Mouse (Mus musculus) forebrain, embryonic 14.5 days (tissue): ENCODE data around the gene Slc38a8. TPM values are rescaled to one million over a fixed set of nuclear protein-coding genes. Genes with fewer than 3 reads are reported as not detected.

Experiments
- ATAC-seq: fragments of 200-750 bp; cut with Nextera tagmentation; 2 replicates; pipeline ENCODE4 v1.8.0; 2017; ENCODE audit warnings: mild to moderate bottlenecking, moderate library complexity
- DNase-seq: peaks from one replicate; pipeline ENCODE4 v3.0.0-alpha.2; 2015; ENCODE audit warnings: low spot score
- H3K27ac ChIP-seq: fragments of 300-500 bp; sonication (generic); 2 replicates; pipeline ENCODE4 v1.5.1; 2014; ENCODE audit warnings: low read depth, mild to moderate bottlenecking, control low read depth, low read length, moderate library complexity
- H3K27me3 ChIP-seq: fragments of 300-500 bp; sonication (generic); replicated peaks from 2 replicates; pipeline ENCODE4 v1.6.1; 2014; ENCODE audit warnings: low read length, control low read depth, mixed read lengths; ENCODE audit not compliant: control insufficient read depth, insufficient read depth
- H3K36me3 ChIP-seq: fragments of 300-500 bp; sonication (generic); 2 replicates; pipeline ENCODE4 v1.6.1; 2014; ENCODE audit warnings: low read length, control low read depth; ENCODE audit not compliant: control insufficient read depth, insufficient read depth
- H3K4me1 ChIP-seq: fragments of 300-500 bp; sonication (generic); 2 replicates; pipeline ENCODE4 v1.6.1; 2014; ENCODE audit warnings: antibody characterized with exemption, low read length, control low read depth; ENCODE audit not compliant: control insufficient read depth, insufficient read depth
- H3K4me2 ChIP-seq: fragments of 300-500 bp; sonication (generic); 2 replicates; pipeline ENCODE4 v1.6.1; 2014; ENCODE audit warnings: mild to moderate bottlenecking, control low read depth, low read length
- H3K4me3 ChIP-seq: fragments of 300-500 bp; sonication (generic); 2 replicates; pipeline ENCODE4 v1.5.1; 2014; ENCODE audit warnings: low read depth, low read length, control low read depth
- H3K9ac ChIP-seq: fragments of 300-500 bp; sonication (generic); 2 replicates; pipeline ENCODE4 v1.6.1; 2014; ENCODE audit warnings: mild to moderate bottlenecking, low read length, control low read depth, moderate library complexity
- H3K9me3 ChIP-seq: fragments of 300-500 bp; sonication (generic); replicated peaks from 2 replicates; pipeline ENCODE4 v1.6.1; 2016; ENCODE audit warnings: low read length, control low read depth, mixed read lengths; ENCODE audit not compliant: control insufficient read depth
- WGBS: fragments of 180-500 bp; shearing (Covaris S2); extraction: QIAGEN DNeasy Blood & Tissue Kit; methylation state at CpG from one replicate; pipeline ENCODE4 v1.1.7; 2014; 5-methylcytosine and 5-hydroxymethylcytosine counted together
- polyA plus RNA-seq: library from polyadenylated mRNA; unstranded; fragments of >200 nt; fragmentation: Nextera tagmentation; extraction: Ambion mirVana; gene quantifications from 2 replicates; pipeline ENCODE4 v1.2.1, GENCODE M21; 2014

The Slc38a8 gene
- not detected in 2 replicates for polyA plus RNA-seq

DNA sequence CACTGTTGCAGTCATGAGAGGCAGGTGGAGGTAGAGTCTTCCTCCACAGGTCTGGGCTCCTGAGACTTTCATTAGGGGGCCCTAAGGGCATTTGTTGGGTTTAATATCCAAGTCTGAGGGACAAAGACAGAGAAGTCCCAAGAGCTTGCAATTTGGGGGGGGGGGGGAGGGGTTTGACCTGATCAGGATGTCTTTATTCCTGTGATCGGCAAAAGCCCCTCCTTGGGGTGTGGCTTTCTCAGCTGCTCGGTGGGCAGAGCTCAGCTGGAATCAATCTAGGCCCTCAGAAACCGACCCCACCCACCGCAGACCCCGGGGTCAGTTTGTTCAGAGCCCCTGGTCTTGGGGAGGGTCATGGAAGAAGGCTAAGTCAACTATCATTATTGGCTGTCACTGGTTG, at the start of gene Slc38a8:
Gene Slc38a8 (minus strand): TSS at position 101 of the 400 bp plus-strand sequence.
- no peaks in the 10 kb centered on the region for H3K27me3 ChIP-seq
- H3K9me3 ChIP-seq, result no peaks in the 10 kb centered on the region
- WGBS, result 64% methylated on average over 5 of the region's 5 CpGs
- no peak within 1 kb of the TSS for H3K4me3 ChIP-seq
- DNase-seq (no peak), ATAC-seq (no peak)
- H3K27ac ChIP-seq, result no peak within 1 kb of the TSS
- no peak within 1 kb of the TSS for H3K9ac ChIP-seq
- peaks cover 5% of the 10 kb centered on the region; the same call in 1 of the 2 replicates for H3K4me1 ChIP-seq
- H3K4me2 ChIP-seq, result no peak within 1 kb of the TSS
- 0 out of 2 replicates have a peak, but pooled peaks cover 6% of the 10 kb centered on the region for H3K36me3 ChIP-seq

DNA sequence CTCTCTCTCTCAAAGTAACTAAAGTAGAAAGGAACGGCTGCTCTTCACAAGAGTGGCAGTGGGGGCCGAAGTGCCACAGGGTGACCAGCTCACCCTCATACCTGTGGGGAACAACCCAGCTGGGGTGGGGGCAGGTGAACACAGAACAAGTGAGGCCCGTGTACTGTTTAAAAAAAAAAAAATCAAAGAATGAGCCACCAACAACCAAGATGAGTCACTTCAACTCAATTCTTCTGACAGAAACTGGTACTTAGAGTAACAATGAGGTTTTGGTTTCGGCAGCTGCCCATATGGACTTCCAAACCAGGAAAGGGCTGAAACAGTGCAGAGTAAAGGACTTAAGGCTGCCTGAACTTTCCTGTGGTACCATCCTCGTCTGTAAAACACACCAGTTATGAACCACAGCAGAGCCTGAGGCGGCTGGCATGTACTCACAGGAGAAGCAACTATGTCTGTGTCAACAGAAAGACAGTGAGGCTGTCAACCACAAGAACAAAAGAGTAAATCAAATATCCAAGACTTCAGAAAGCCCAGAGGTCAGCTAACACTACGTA, 47.1 kb upstream of the Slc38a8 start:
- ATAC-seq (no peak), DNase-seq (no peak)
- Histone ChIP-seq H3K36me3 (peaks cover 37% of the 10 kb centered on the region), H3K4me2 (no peak overlapping the region), H3K27me3 (no peaks in the 10 kb centered on the region), H3K9me3 (no peaks in the 10 kb centered on the region), H3K4me1 (no peaks in the 10 kb centered on the region), H3K4me3 (no peak overlapping the region), H3K27ac (no peak overlapping the region), H3K9ac (no peak overlapping the region)
- WGBS, result 86% methylated on average over 7 of the region's 7 CpGs

DNA sequence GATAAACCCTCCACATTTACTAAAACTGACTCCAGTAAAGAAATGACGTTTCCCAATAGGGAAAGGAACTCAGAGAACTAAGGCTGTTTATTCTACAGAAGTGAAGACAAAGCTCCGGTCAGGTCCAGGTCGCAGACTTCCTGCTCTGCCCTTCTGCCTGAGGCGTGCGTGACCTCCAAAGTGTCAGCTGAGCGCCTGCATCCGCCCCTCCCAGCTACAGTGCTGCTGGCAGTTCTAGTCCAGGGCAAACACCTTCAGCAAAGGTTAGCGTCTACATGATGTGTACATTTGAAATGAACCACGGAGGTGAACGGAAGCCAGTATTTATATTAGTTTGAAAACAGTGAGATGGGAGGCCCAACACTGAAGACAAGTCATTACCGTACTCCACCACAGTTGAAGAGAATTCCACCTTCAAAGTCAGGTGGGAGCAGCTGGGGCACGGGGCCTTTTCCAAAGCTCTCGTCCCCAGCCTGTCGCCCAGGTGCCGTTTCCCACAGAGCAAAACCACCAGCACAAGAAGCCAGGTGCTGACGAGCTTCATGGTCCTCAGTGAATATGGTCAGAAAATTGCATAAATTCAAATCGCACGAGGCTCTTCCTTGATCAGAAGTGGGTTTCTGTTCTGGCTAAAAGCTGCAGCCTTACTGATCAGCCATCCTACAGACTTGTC, 45.7 kb upstream of the Slc38a8 start:
- Histone ChIP-seq H3K4me2 (no peak overlapping the region), H3K27me3 (no peaks in the 10 kb centered on the region), H3K27ac (no peak overlapping the region), H3K4me3 (no peak overlapping the region), H3K9me3 (no peaks in the 10 kb centered on the region), H3K9ac (no peak overlapping the region), H3K36me3 (peaks cover 51% of the 10 kb centered on the region), H3K4me1 (no peaks in the 10 kb centered on the region)
- DNase-seq (no peak), ATAC-seq (no peak)
- WGBS, result 92% methylated on average over 18 of the region's 18 CpGs

DNA sequence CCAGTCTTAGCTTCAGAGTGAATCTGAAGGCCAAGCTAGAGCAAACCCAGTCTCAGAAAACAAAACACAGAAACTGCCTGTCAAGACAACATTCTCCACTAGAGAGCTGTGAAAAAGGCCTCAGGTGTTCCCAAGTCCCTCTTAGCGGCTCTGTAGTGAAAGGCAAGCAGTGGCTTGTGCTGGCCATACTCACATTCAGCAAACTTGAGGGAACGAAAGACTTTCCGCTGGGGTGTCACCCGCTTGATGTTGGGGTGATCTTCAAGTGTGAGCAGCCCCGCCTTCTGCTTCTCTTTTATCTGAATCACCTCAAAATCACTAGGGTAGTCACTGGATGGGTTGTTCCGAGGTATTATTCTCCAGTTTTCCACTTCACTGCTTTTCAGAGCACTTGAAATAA, 44.3 kb upstream of the Slc38a8 start:
- ATAC-seq (no peak), DNase-seq (no peak)
- Histone ChIP-seq H3K36me3 (peaks cover 64% of the 10 kb centered on the region), H3K9me3 (no peaks in the 10 kb centered on the region), H3K27me3 (no peaks in the 10 kb centered on the region), H3K4me2 (no peak overlapping the region), H3K27ac (no peak overlapping the region), H3K4me3 (no peak overlapping the region), H3K9ac (no peak overlapping the region), H3K4me1 (no peaks in the 10 kb centered on the region)
- WGBS, result 87% methylated on average over 6 of the region's 6 CpGs

DNA sequence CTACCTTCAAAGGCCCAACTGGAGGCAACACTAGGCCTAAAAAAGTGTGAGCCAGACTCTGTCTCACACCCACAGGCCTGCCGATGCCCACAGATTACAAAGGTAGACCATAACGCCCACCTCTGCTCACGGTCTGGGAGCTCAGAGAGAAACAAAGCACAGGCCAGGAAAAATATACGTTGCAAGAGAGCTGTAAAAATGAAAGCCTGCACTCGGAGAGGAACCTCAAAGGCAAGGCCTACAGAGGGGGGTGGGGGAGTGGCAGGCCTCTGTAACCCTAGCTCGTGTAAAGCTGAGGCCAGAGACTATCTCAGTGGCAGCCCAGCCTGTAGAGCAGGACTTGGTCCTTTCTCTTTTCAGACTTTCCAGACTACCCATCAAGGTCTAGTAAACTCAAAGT, 43.7 kb upstream of the Slc38a8 start:
- H3K4me2 ChIP-seq, result no peak overlapping the region
- DNase-seq, result no peak
- H3K9ac ChIP-seq, result no peak overlapping the region
- no peak for ATAC-seq
- peaks cover 70% of the 10 kb centered on the region for H3K36me3 ChIP-seq
- H3K4me3 ChIP-seq, result no peak overlapping the region
- no peak overlapping the region for H3K27ac ChIP-seq
- H3K9me3 ChIP-seq, result no peaks in the 10 kb centered on the region
- H3K27me3 ChIP-seq, result no peaks in the 10 kb centered on the region
- H3K4me1 ChIP-seq, result no peaks in the 10 kb centered on the region
- WGBS, result 83% methylated on average over 6 of the region's 6 CpGs

DNA sequence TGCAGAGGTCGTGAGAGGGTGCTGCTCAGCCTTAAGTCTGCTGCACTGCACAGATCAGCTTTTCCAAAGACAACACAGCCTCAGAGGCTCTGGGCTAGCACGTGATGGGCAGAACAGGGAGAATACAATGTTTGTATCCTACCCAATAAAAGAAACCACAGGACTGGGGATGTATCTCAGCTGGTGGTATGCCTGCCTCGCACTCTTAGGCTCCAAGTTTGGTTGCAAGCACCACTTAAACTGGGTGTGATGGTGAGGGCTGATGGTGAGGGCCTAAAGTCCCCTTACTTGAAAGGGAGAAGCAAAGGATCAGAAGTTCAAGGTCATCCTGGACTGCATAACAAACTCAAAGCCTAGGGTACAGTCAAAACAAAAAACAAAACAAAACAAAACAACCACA, 43.1 kb upstream of the Slc38a8 start:
- 89% methylated on average over 3 of the region's 3 CpGs for WGBS
- Histone ChIP-seq H3K9ac (no peak overlapping the region), H3K27me3 (no peaks in the 10 kb centered on the region), H3K9me3 (no peaks in the 10 kb centered on the region), H3K36me3 (peaks cover 76% of the 10 kb centered on the region), H3K4me3 (no peak overlapping the region), H3K4me1 (no peaks in the 10 kb centered on the region), H3K4me2 (no peak overlapping the region), H3K27ac (no peak overlapping the region)
- ATAC-seq (no peak), DNase-seq (no peak)

DNA sequence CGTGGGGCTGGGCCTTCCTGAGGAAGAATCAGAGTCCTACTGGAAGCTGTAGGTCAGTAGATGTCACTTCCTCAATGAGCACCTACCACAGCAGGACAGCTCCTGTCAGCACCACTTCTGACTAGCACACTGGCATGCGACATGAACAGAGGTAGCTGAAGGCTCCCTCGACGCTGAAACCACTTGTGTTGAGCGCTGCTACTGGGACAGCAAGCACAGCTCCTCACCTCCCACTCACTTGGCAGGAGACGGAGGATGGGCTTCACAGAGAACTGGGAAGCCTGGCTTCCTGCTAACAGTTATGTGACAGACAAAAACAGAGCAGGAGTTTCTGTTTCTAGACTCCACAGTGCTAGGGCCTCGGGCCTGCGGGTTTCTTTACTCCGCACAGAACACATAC, 30.5 kb upstream of the Slc38a8 start:
- 93% methylated on average over 9 of the region's 9 CpGs for WGBS
- Histone ChIP-seq H3K4me1 (no peaks in the 10 kb centered on the region), H3K9me3 (no peaks in the 10 kb centered on the region), H3K36me3 (peaks cover 97% of the 10 kb centered on the region), H3K27me3 (no peaks in the 10 kb centered on the region), H3K9ac (no peak overlapping the region), H3K4me2 (no peak overlapping the region), H3K27ac (no peak overlapping the region), H3K4me3 (no peak overlapping the region)
- no peak for ATAC-seq
- no peak for DNase-seq

DNA sequence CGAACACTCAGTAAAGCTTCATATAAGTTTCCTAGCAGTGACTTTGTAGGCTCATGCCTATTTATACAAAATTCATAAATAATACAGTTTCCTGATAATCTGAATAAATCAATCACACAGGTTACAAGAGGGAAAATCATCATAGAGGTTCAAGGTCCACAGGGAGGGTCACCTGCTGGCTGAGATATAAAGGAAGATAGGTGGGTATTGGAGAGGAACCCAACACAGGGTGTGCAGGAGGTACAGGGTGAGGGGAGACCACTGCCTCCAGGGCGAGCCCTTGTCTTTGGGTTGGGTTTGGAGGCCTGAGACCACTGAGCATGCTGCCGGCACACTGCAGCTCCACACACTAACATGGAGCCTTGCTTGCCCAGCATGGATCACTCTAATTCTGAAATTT, 29.9 kb upstream of the Slc38a8 start:
- 92% methylated on average over 3 of the region's 3 CpGs for WGBS
- H3K27ac ChIP-seq, result no peak overlapping the region
- H3K36me3 ChIP-seq, result peaks cover 91% of the 10 kb centered on the region
- H3K9ac ChIP-seq, result no peak overlapping the region
- ATAC-seq (no peak), DNase-seq (no peak)
- H3K4me1 ChIP-seq, result no peaks in the 10 kb centered on the region
- H3K4me3 ChIP-seq, result no peak overlapping the region
- H3K9me3 ChIP-seq, result no peaks in the 10 kb centered on the region
- H3K27me3 ChIP-seq, result no peaks in the 10 kb centered on the region
- H3K4me2 ChIP-seq, result no peak overlapping the region

DNA sequence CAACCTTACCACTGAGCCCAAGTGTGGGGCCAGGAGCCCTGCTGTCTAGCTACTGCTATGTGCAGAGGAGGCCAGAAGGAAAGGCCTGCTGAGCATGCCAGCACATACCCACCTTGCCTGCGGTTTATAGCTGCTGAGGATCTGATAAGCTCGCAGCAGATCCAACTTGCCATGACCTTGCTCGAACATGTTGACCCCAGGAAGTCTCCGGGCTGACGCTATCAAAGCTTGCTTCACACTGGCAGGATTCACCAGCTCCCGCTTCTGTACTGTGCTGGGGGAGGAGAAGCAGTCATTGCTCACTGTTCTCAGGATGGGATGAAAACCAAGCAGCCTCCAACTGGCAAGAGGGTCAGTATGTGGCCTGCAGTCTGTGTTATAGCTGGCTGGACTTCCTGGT, 29.4 kb upstream of the Slc38a8 start:
- Histone ChIP-seq H3K9ac (no peak overlapping the region), H3K4me1 (no peaks in the 10 kb centered on the region), H3K36me3 (peaks cover 87% of the 10 kb centered on the region), H3K4me3 (no peak overlapping the region), H3K27ac (no peak overlapping the region), H3K9me3 (no peaks in the 10 kb centered on the region), H3K27me3 (no peaks in the 10 kb centered on the region), H3K4me2 (no peak overlapping the region)
- DNase-seq, result no peak
- 87% methylated on average over 6 of the region's 6 CpGs for WGBS
- no peak for ATAC-seq
